Mouse (Mus musculus) embryonic facial prominence, embryonic 13.5 days (tissue): ENCODE results near the gene Wnk2. TPM values are rescaled to one million over a fixed set of nuclear protein-coding genes. Genes with fewer than 3 reads are reported as not detected.

Experiments used
- ATAC-seq: fragments of 200-750 bp; cut with Nextera tagmentation; 2 replicates; pipeline ENCODE4 v1.8.0; 2017; ENCODE audit warnings: low read depth; ENCODE audit not compliant: insufficient number of reproducible peaks, insufficient read depth, low FRiP score, low TSS enrichment
- H3K27ac ChIP-seq: fragments of 300-500 bp; sonication (generic); 2 replicates; pipeline ENCODE4 v1.5.1; 2015; ENCODE audit warnings: moderate library complexity, mild to moderate bottlenecking, inconsistent platforms
- H3K27me3 ChIP-seq: fragments of 300-500 bp; sonication (generic); 2 replicates; pipeline ENCODE4 v1.6.1; 2015; ENCODE audit warnings: mild to moderate bottlenecking, inconsistent platforms
- H3K36me3 ChIP-seq: fragments of 300-500 bp; sonication (generic); 2 replicates; pipeline ENCODE4 v1.6.1; 2015; ENCODE audit warnings: mild to moderate bottlenecking, inconsistent platforms
- H3K4me1 ChIP-seq: fragments of 300-500 bp; sonication (generic); 2 replicates; pipeline ENCODE4 v1.6.1; 2015; ENCODE audit warnings: inconsistent platforms
- H3K4me2 ChIP-seq: fragments of 300-500 bp; sonication (generic); 2 replicates; pipeline ENCODE4 v1.6.1; 2015; ENCODE audit warnings: moderate library complexity, mild to moderate bottlenecking, inconsistent platforms
- H3K4me3 ChIP-seq: fragments of 300-500 bp; sonication (generic); 2 replicates; pipeline ENCODE4 v1.5.1; 2015; ENCODE audit warnings: mild to moderate bottlenecking, inconsistent platforms
- H3K9ac ChIP-seq: fragments of 300-500 bp; sonication (generic); 2 replicates; pipeline ENCODE4 v1.6.1; 2015; ENCODE audit warnings: mild to moderate bottlenecking, inconsistent platforms
- H3K9me3 ChIP-seq: fragments of 300-500 bp; sonication (generic); 2 replicates; pipeline ENCODE4 v1.6.1; 2016; ENCODE audit warnings: inconsistent platforms
- WGBS: fragments of 180-500 bp; shearing (Covaris S2); methylation state at CpG from one replicate; pipeline ENCODE4 v1.1.7; 2015; ENCODE audit warnings: mixed read lengths; 5-methylcytosine and 5-hydroxymethylcytosine counted together
- polyA plus RNA-seq: library from polyadenylated mRNA; unstranded; fragments of >200 nt; fragmentation: Nextera tagmentation; extraction: Ambion mirVana; gene quantifications from 2 replicates; pipeline ENCODE4 v1.2.1, GENCODE M21; 2015

Gene Wnk2
- polyA plus RNA-seq, 1 experiment from 2014 or later, result 2.5 TPM

DNA sequence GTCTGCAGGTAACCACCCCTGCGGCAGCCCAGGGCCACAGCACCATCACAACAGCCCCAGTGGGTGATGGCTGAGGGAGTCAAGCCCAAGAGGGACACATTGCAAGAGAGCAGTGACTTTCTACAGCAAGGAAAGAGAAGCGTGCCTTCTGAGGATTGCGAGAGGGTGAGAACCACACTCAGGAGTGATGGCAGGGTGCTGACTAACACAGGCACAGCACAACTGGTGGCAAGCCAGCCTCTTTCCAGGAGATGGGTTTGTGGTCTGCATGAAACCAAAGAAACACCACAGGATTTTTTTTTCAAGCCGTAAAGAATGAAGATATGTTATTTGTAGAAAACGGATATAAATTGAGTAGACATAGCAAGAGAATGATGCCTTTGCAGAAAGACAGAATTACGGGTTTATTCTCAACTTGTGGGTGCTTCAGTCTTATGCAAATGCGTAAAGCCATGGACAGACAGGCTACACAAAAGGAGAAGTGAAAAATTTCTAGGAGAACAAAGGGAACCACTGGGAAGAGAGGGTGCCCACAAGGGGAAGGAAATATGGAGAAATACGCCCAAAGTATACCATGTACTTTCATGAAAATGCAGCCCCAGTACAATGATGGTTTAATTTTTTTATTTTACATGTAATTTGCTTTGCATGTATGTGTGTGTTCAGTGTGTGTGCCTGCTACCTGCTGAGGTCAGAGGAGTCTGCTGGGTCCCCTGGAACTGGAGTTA lies 39.5 kb downstream of the Wnk2 start:
- Histone ChIP-seq H3K9ac (no peak overlapping the region), H3K9me3 (peaks cover 6% of the 10 kb centered on the region; the same call in 1 of the 2 replicates), H3K4me3 (no peak overlapping the region), H3K4me2 (no peak overlapping the region), H3K36me3 (no peaks in the 10 kb centered on the region), H3K27me3 (no peaks in the 10 kb centered on the region), H3K4me1 (peaks cover 10% of the 10 kb centered on the region), H3K27ac (no peak overlapping the region)
- WGBS, result 83% methylated on average over 8 of the region's 8 CpGs
- no peak for ATAC-seq

DNA sequence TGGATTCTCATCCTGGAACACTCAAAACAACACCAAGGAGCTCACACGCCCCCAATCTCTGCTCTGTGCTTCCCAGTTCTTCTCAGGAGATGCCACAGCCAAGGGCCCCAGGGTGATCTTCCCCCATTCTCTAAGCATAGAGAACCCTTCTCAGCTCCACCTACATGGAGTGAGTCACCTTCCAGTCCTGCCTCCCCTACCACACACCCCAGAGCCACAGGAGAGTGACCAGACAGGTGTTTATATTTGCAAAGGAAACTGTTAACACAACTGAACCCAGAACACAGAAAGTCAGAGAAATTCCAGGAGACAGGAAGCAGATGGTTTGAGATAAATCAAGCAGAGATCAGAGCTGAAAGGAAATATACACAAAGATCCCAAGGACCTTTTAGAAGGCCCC lies 43.9 kb downstream of the Wnk2 start:
- no peak for ATAC-seq
- no peaks in the 10 kb centered on the region for H3K36me3 ChIP-seq
- no peak overlapping the region for H3K9ac ChIP-seq
- 94% methylated on average over 1 of the region's 1 CpGs for WGBS
- H3K9me3 ChIP-seq, result peaks cover 6% of the 10 kb centered on the region; the same call in 1 of the 2 replicates
- H3K4me1 ChIP-seq, result peaks cover 33% of the 10 kb centered on the region
- no peak overlapping the region for H3K4me2 ChIP-seq
- H3K27me3 ChIP-seq, result no peaks in the 10 kb centered on the region
- no peak overlapping the region; the same call in 1 of the 2 replicates for H3K27ac ChIP-seq
- H3K4me3 ChIP-seq, result no peak overlapping the region

- H3K4me2 ChIP-seq, result no peak overlapping the region
- H3K9ac ChIP-seq, result no peak overlapping the region
- H3K36me3 ChIP-seq, result no peaks in the 10 kb centered on the region
- peak overlapping the region; percentile 55; the same call in 1 of the 2 replicates for H3K27ac ChIP-seq
- H3K4me1 ChIP-seq, result peaks cover 33% of the 10 kb centered on the region
- ATAC-seq, result no peak
- 78% methylated on average over 7 of the region's 7 CpGs for WGBS
- H3K4me3 ChIP-seq, result no peak overlapping the region
- H3K27me3 ChIP-seq, result no peaks in the 10 kb centered on the region
- peaks cover 6% of the 10 kb centered on the region; the same call in 1 of the 2 replicates for H3K9me3 ChIP-seq
Observed at GRCm38 (mm10) chr13:49103235-49103634, 44.6 kb downstream of the Wnk2 start.

DNA sequence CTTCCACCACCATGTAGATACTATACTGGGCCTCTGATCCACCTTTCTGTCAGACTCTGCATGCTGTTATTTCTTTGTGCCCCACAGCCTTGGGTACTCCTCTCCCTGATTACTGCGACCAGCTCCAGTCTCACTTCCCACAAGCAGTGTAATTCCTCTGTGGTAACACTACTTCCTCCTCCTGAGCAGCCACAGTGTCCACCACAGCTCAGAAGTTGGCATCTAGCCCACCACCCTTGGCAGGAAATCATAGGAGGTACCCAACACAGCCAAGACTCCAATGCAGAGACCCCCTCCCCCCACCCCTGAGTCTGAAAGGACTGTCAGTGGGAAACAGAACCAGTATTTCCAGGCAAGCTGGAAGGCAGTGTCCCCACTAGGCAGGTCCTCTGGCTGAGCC lies 47.4 kb downstream of the Wnk2 start:
- Histone ChIP-seq H3K36me3 (0 out of 2 replicates have a peak, but pooled peaks cover under 1% of the 10 kb centered on the region), H3K4me2 (no peak overlapping the region), H3K9me3 (no peaks in the 10 kb centered on the region), H3K27ac (peak overlapping the region; percentile 64), H3K9ac (no peak overlapping the region), H3K4me3 (no peak overlapping the region), H3K4me1 (peaks cover 30% of the 10 kb centered on the region), H3K27me3 (no peaks in the 10 kb centered on the region)
- ATAC-seq, result peak; percentile 66; the same call in 1 of the 2 replicates
- 50% methylated on average over 1 of the region's 1 CpGs for WGBS

- H3K4me2 ChIP-seq, result no peak overlapping the region
- peaks cover 21% of the 10 kb centered on the region for H3K4me1 ChIP-seq
- no peak overlapping the region for H3K27ac ChIP-seq
- H3K4me3 ChIP-seq, result no peak overlapping the region
- WGBS, result 85% methylated on average over 4 of the region's 4 CpGs
- ATAC-seq, result no peak
- no peaks in the 10 kb centered on the region for H3K27me3 ChIP-seq
- no peaks in the 10 kb centered on the region for H3K9me3 ChIP-seq
- H3K36me3 ChIP-seq, result 0 out of 2 replicates have a peak, but pooled peaks cover 6% of the 10 kb centered on the region
- no peak overlapping the region for H3K9ac ChIP-seq
Observed at GRCm38 (mm10) chr13:49096826-49097225, 51.0 kb downstream of the Wnk2 start.

GRCm38 (mm10) chr13:49094667-49095066 lies 53.1 kb downstream of the Wnk2 start:
- Histone ChIP-seq H3K4me2 (no peak overlapping the region), H3K36me3 (0 out of 2 replicates have a peak, but pooled peaks cover 9% of the 10 kb centered on the region), H3K9ac (no peak overlapping the region), H3K4me1 (peaks cover 6% of the 10 kb centered on the region), H3K9me3 (no peaks in the 10 kb centered on the region), H3K4me3 (no peak overlapping the region), H3K27ac (no peak overlapping the region), H3K27me3 (no peaks in the 10 kb centered on the region)
- WGBS, result 83% methylated on average over 6 of the region's 6 CpGs
- no peak for ATAC-seq

- Histone ChIP-seq H3K36me3 (0 out of 2 replicates have a peak, but pooled peaks cover 9% of the 10 kb centered on the region), H3K9me3 (no peaks in the 10 kb centered on the region), H3K27ac (no peak overlapping the region), H3K4me2 (no peak overlapping the region), H3K9ac (no peak overlapping the region), H3K4me3 (no peak overlapping the region), H3K27me3 (no peaks in the 10 kb centered on the region), H3K4me1 (peaks cover 6% of the 10 kb centered on the region; the same call in 1 of the 2 replicates)
- ATAC-seq, result no peak
- WGBS, result 77% methylated on average over 9 of the region's 9 CpGs
Observed at GRCm38 (mm10) chr13:49093471-49093891, 54.3 kb downstream of the Wnk2 start.

GRCm38 (mm10) chr13:49092596-49092995 lies 55.2 kb downstream of the Wnk2 start:
- Histone ChIP-seq H3K27ac (no peak overlapping the region), H3K36me3 (0 out of 2 replicates have a peak, but pooled peaks cover 9% of the 10 kb centered on the region), H3K4me2 (no peak overlapping the region), H3K9ac (no peak overlapping the region), H3K9me3 (no peaks in the 10 kb centered on the region), H3K4me1 (peaks cover 8% of the 10 kb centered on the region; the same call in 1 of the 2 replicates), H3K4me3 (no peak overlapping the region), H3K27me3 (no peaks in the 10 kb centered on the region)
- WGBS, result 64% methylated on average over 9 of the region's 9 CpGs
- no peak for ATAC-seq

- H3K27me3 ChIP-seq, result no peaks in the 10 kb centered on the region
- no peak for ATAC-seq
- 93% methylated on average over 1 of the region's 1 CpGs for WGBS
Observed at GRCm38 (mm10) chr13:49090176-49090575, 57.6 kb downstream of the Wnk2 start.

GRCm38 (mm10) chr13:49088874-49089273 lies 58.9 kb downstream of the Wnk2 start:
- Histone ChIP-seq H3K4me1 (peaks cover 9% of the 10 kb centered on the region; the same call in 1 of the 2 replicates), H3K27me3 (no peaks in the 10 kb centered on the region), H3K9ac (no peak overlapping the region), H3K9me3 (no peaks in the 10 kb centered on the region), H3K4me2 (no peak overlapping the region), H3K4me3 (no peak overlapping the region), H3K27ac (no peak overlapping the region), H3K36me3 (0 out of 2 replicates have a peak, but pooled peaks cover 5% of the 10 kb centered on the region)
- 91% methylated on average over 6 of the region's 6 CpGs for WGBS
- ATAC-seq, result no peak

More at GRCm38 (mm10) chr13:49090176-49090575, 57.6 kb downstream of the Wnk2 start:
- Histone ChIP-seq H3K4me2 (no peak overlapping the region), H3K36me3 (0 out of 2 replicates have a peak, but pooled peaks cover 6% of the 10 kb centered on the region), H3K4me3 (no peak overlapping the region), H3K9me3 (no peaks in the 10 kb centered on the region), H3K27ac (no peak overlapping the region), H3K4me1 (peaks cover 9% of the 10 kb centered on the region; the same call in 1 of the 2 replicates), H3K9ac (no peak overlapping the region)

DNA sequence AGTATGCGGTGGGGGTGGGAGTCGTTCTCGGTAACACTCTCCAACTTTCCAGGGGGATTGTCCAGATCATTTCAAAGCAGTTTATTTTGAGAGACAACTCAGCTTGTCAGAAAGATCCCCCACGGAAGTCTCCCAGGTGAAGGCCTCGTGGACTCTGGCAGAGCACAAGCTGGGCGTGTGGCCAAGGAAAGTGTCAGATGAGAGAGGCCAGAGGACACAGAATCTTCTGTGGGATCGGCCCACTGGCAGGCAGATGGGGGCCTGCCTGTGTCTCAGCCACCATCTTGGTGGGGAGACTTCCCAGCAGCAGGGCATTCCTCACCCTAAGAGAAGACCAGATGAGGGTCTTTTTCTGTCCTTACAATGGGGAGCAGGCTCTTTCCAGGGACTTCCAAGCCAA lies 60.4 kb downstream of the Wnk2 start:
- Histone ChIP-seq H3K27ac (no peak overlapping the region), H3K36me3 (peaks cover 5% of the 10 kb centered on the region; the same call in 1 of the 2 replicates), H3K4me3 (no peak overlapping the region), H3K9ac (no peak overlapping the region), H3K27me3 (no peaks in the 10 kb centered on the region), H3K9me3 (no peaks in the 10 kb centered on the region), H3K4me2 (no peak overlapping the region), H3K4me1 (0 out of 2 replicates have a peak, but pooled peaks cover 6% of the 10 kb centered on the region)
- no peak for ATAC-seq
- WGBS, result 75% methylated on average over 7 of the region's 7 CpGs

GRCm38 (mm10) chr13:49086431-49086830 lies 61.4 kb downstream of the Wnk2 start:
- H3K9me3 ChIP-seq, result no peaks in the 10 kb centered on the region
- WGBS, result 73% methylated on average over 4 of the region's 4 CpGs
- peaks cover 3% of the 10 kb centered on the region; the same call in 1 of the 2 replicates for H3K4me1 ChIP-seq
- no peak overlapping the region for H3K9ac ChIP-seq
- no peak overlapping the region for H3K27ac ChIP-seq
- no peak for ATAC-seq
- H3K4me3 ChIP-seq, result no peak overlapping the region
- no peaks in the 10 kb centered on the region; the same call in 1 of the 2 replicates for H3K36me3 ChIP-seq
- no peak overlapping the region for H3K4me2 ChIP-seq
- H3K27me3 ChIP-seq, result no peaks in the 10 kb centered on the region
